Mouse (Mus musculus) ES-E14 (cell line): Measurements from ENCODE around the gene Mars. TPM values are rescaled to one million over a fixed set of nuclear protein-coding genes. Genes with fewer than 3 reads are reported as not detected.

Source experiments
- DNase-seq: peaks from one replicate; pipeline ENCODE4 v3.0.0-alpha.2; 2013; ENCODE audit warnings: low read depth, low spot score
- H3K27ac ChIP-seq: 2 replicates; pipeline ENCODE4 v1.5.1; 2012; ENCODE audit warnings: low read depth, mild to moderate bottlenecking, low read length, moderate library complexity, mixed read lengths; ENCODE audit not compliant: poor library complexity, insufficient read depth, severe bottlenecking
- H3K36me3 ChIP-seq: 2 replicates; pipeline ENCODE4 v1.6.1; 2012; ENCODE audit warnings: mild to moderate bottlenecking, low read length, moderate library complexity, mixed read lengths; ENCODE audit not compliant: control insufficient read depth, poor library complexity, insufficient read depth, severe bottlenecking
- H3K4me1 ChIP-seq, 2 experiments: fragments of 150-350 bp in 1 of 2; sonication (generic) in 1 of 2; 2 replicates each; pipeline ENCODE4 v1.6.1; 2012; ENCODE audit warnings: low read length in 2 of 2, mild to moderate bottlenecking in 1 of 2, mixed read lengths in 1 of 2; ENCODE audit not compliant: control insufficient read depth in 2 of 2, insufficient read depth in 2 of 2, poor library complexity in 1 of 2
- H3K4me3 ChIP-seq, 2 experiments: fragments of 150-350 bp in 1 of 2; sonication (generic) in 1 of 2; 2 replicates each; pipeline ENCODE4 v1.5.1; 2012; ENCODE audit warnings: low read length in 2 of 2, low read depth in 1 of 2, mild to moderate bottlenecking in 1 of 2, mixed read lengths in 1 of 2; ENCODE audit not compliant: insufficient read depth in 1 of 2, poor library complexity in 1 of 2, severe bottlenecking in 1 of 2
- H3K9ac ChIP-seq: 2 replicates; pipeline ENCODE4 v1.6.1; 2012; ENCODE audit warnings: low read depth, mild to moderate bottlenecking, low read length, mixed read lengths; ENCODE audit not compliant: poor library complexity, insufficient read depth, severe bottlenecking
- H3K9me3 ChIP-seq: fragments of 150-350 bp; sonication (generic); 2 replicates; pipeline ENCODE4 v1.6.1; 2012; ENCODE audit warnings: low read depth, mild to moderate bottlenecking, low read length; ENCODE audit not compliant: control insufficient read depth, insufficient read depth
- CHD2 ChIP-seq: IDR thresholded peaks from 2 replicates; pipeline ENCODE4 v1.6.1; 2014; ENCODE audit warnings: mild to moderate bottlenecking, low read depth, low read length, inconsistent platforms
- HCFC1 ChIP-seq: IDR thresholded peaks from 2 replicates; pipeline ENCODE4 v1.6.1; 2012; ENCODE audit warnings: low read length, inconsistent platforms, borderline replicate concordance; ENCODE audit not compliant: insufficient read depth
- MAFK ChIP-seq: IDR thresholded peaks from 2 replicates; pipeline ENCODE4 v1.6.1; 2014; ENCODE audit warnings: mild to moderate bottlenecking, low read depth, low read length, inconsistent platforms; ENCODE audit not compliant: insufficient read depth
- ZC3H11A ChIP-seq: IDR thresholded peaks from 2 replicates; pipeline ENCODE4 v1.6.1; 2012; ENCODE audit warnings: low read depth, mild to moderate bottlenecking, inconsistent platforms, low read length, borderline replicate concordance
- ZNF384 ChIP-seq: IDR thresholded peaks from 2 replicates; pipeline ENCODE4 v1.6.1; 2012; ENCODE audit warnings: low read depth, low read length, inconsistent platforms
- in situ Hi-C, 2 experiments: fragments of 600-800 bp; cut with MboI; formaldehyde crosslinking; loops; one replicate each; pipeline ENCODE4 v1.15.1; 2025; ENCODE audit warnings: low sequenced_read_pairs in 2 of 2, inconsistent platforms in 1 of 2; ENCODE audit not compliant: unreplicated experiment in 2 of 2
- total RNA-seq: library from RNA; depleted of rRNA; stranded (reverse); fragments of 300-350 nt; gene quantifications from 2 replicates; pipeline ENCODE4 v1.2.3, GENCODE M21; 2012

Gene Mars
- total RNA-seq, 1 experiment, result 206 TPM

- Histone ChIP-seq H3K4me1 (peaks cover 2 to 8% of the 10 kb centered on the region in 2 experiments; a peak in 3 of 4 replicates), H3K4me3 (no peak overlapping the region), H3K9me3 (no peaks in the 10 kb centered on the region), H3K36me3 (peaks cover 35% of the 10 kb centered on the region), H3K9ac (no peak overlapping the region), H3K27ac (no peak overlapping the region)
- TF ChIP-seq ZC3H11A, result no peak
- no peak for TF ChIP-seq CHD2
- TF ChIP-seq MAFK, result no peak
- no peak for TF ChIP-seq ZNF384
- TF ChIP-seq HCFC1, result no peak
- DNase-seq, result no peak
- in situ Hi-C loops, result no loop called here
These were observed 17.9 kb downstream of the Mars start for GRCm38 (mm10) chr10:127293590-127294113.

- DNase-seq, result no peak
- in situ Hi-C loops, result no loop called here
- Histone ChIP-seq H3K4me1 (peaks cover 2 to 8% of the 10 kb centered on the region in 2 experiments; a peak in 3 of 4 replicates), H3K36me3 (peaks cover 34% of the 10 kb centered on the region), H3K27ac (no peak overlapping the region), H3K9me3 (no peaks in the 10 kb centered on the region), H3K4me3 (no peak overlapping the region), H3K9ac (no peak overlapping the region)
- no peak for TF ChIP-seq MAFK
- no peak for TF ChIP-seq ZC3H11A
- no peak for TF ChIP-seq ZNF384
- no peak for TF ChIP-seq CHD2
- TF ChIP-seq HCFC1, result no peak
These were observed 18.5 kb downstream of the Mars start for GRCm38 (mm10) chr10:127292987-127293538.

GRCm38 (mm10) chr10:127291881-127292638 lies 19.5 kb downstream of the Mars start:
- no peak for DNase-seq
- peaks cover 4 to 15% of the 10 kb centered on the region in 2 experiments for H3K4me1 ChIP-seq
- peak overlapping the region in 1 of 2 experiments; percentile 71; a peak in 2 of 4 replicates for H3K4me3 ChIP-seq
- H3K27ac ChIP-seq, result no peak overlapping the region
- H3K36me3 ChIP-seq, result peaks cover 30% of the 10 kb centered on the region
- TF ChIP-seq ZNF384 (no peak), CHD2 (no peak), HCFC1 (no peak), ZC3H11A (no peak)
- no peak overlapping the region for H3K9ac ChIP-seq
- in situ Hi-C loops, result no loop called here
- H3K9me3 ChIP-seq, result no peaks in the 10 kb centered on the region

GRCm38 (mm10) chr10:127290930-127291880 lies 20.4 kb downstream of the Mars start:
- TF ChIP-seq CHD2 (no peak), MAFK (no peak), HCFC1 (no peak), ZC3H11A (no peak), ZNF384 (no peak)
- DNase-seq, result no peak
- Histone ChIP-seq H3K27ac (peak overlapping the region; percentile 77), H3K4me1 (peaks cover 6 to 24% of the 10 kb centered on the region in 2 experiments), H3K9me3 (no peaks in the 10 kb centered on the region), H3K9ac (peak overlapping the region; percentile 79), H3K36me3 (peaks cover 34% of the 10 kb centered on the region), H3K4me3 (peak overlapping the region; percentile 71 to 78)
- in situ Hi-C loops, result no loop called here
